Mouse (Mus musculus): ENCODE results near the gene A530032D15Rik. TPM values are rescaled to one million over a fixed set of nuclear protein-coding genes. Genes with fewer than 3 reads are reported as not detected.
"Not testable (repeated sequence)": the region's sequence is repeated elsewhere in the genome, so short reads cannot be mapped to it uniquely, and the experiment has no call there.

The A530032D15Rik gene
- polyA plus RNA-seq, 1 experiment from 2014 or later = not detected

- not testable (repeated sequence) for H3K4me1 ChIP-seq (replicated peaks); H3K36me3 ChIP-seq
- WGBS = 61% methylated on average over 5 of the region's 6 CpGs
Measured at GRCm38 (mm10) chr1:85106013-85106412, 3.6 kb downstream of the A530032D15Rik start.

GRCm38 (mm10) chr1:85105336-85105735, 4.3 kb downstream of the A530032D15Rik start:
- ATAC-seq (replicated peaks; ENCODE audit: insufficient number of reproducible peaks, insufficient read depth, low FRiP score, low read depth); H3K9ac ChIP-seq; H3K27ac ChIP-seq; H3K27me3 ChIP-seq; H3K36me3 ChIP-seq; H3K9me3 ChIP-seq (replicated peaks); H3K4me2 ChIP-seq; H3K4me1 ChIP-seq (replicated peaks); H3K4me3 ChIP-seq: not testable (repeated sequence)
- 75% methylated on average over 4 of the region's 4 CpGs for WGBS

More at GRCm38 (mm10) chr1:85106013-85106412, 3.6 kb downstream of the A530032D15Rik start:
- not testable (repeated sequence) for H3K27me3 ChIP-seq; ATAC-seq (replicated peaks; ENCODE audit: insufficient number of reproducible peaks, insufficient read depth, low FRiP score, low read depth); H3K27ac ChIP-seq; H3K4me2 ChIP-seq; H3K9me3 ChIP-seq (replicated peaks); H3K9ac ChIP-seq; H3K4me3 ChIP-seq

- not testable (repeated sequence) for H3K27ac ChIP-seq; H3K4me3 ChIP-seq; H3K4me2 ChIP-seq; H3K4me1 ChIP-seq (replicated peaks); H3K9me3 ChIP-seq (replicated peaks); H3K9ac ChIP-seq; H3K27me3 ChIP-seq; H3K36me3 ChIP-seq; ATAC-seq (replicated peaks; ENCODE audit: insufficient number of reproducible peaks, insufficient read depth, low FRiP score, low read depth)
- 72% methylated on average over 4 of the region's 4 CpGs for WGBS
Measured at GRCm38 (mm10) chr1:85101754-85102153, 7.9 kb downstream of the A530032D15Rik start.

- not testable (repeated sequence) for H3K36me3 ChIP-seq; H3K27me3 ChIP-seq; H3K9ac ChIP-seq; H3K27ac ChIP-seq; H3K4me2 ChIP-seq; H3K4me1 ChIP-seq (replicated peaks); H3K9me3 ChIP-seq (replicated peaks); H3K4me3 ChIP-seq; ATAC-seq (replicated peaks; ENCODE audit: insufficient number of reproducible peaks, insufficient read depth, low FRiP score, low read depth)
- 48% methylated on average over 1 of the region's 1 CpGs for WGBS
Measured at GRCm38 (mm10) chr1:85099864-85100263, 9.8 kb downstream of the A530032D15Rik start, which contains the start of gene Gm10553. Gm10553 (plus strand) TSS chr1:85100164.

GRCm38 (mm10) chr1:85099081-85099480, 10.6 kb downstream of the A530032D15Rik start:
- H3K27ac ChIP-seq; ATAC-seq (replicated peaks; ENCODE audit: insufficient number of reproducible peaks, insufficient read depth, low FRiP score, low read depth); H3K9ac ChIP-seq; H3K4me1 ChIP-seq (replicated peaks); H3K27me3 ChIP-seq; H3K4me2 ChIP-seq; H3K4me3 ChIP-seq; H3K9me3 ChIP-seq (replicated peaks); H3K36me3 ChIP-seq: not testable (repeated sequence)
- WGBS = 78% methylated on average over 7 of the region's 7 CpGs

- WGBS = 74% methylated on average over 6 of the region's 7 CpGs
- not testable (repeated sequence) for H3K4me1 ChIP-seq (replicated peaks); H3K4me2 ChIP-seq; ATAC-seq (replicated peaks; ENCODE audit: insufficient number of reproducible peaks, insufficient read depth, low FRiP score, low read depth); H3K9ac ChIP-seq; H3K27ac ChIP-seq; H3K36me3 ChIP-seq; H3K4me3 ChIP-seq; H3K9me3 ChIP-seq (replicated peaks); H3K27me3 ChIP-seq
Measured at GRCm38 (mm10) chr1:85093011-85093572, 16.6 kb downstream of the A530032D15Rik start.

- H3K9ac ChIP-seq; H3K4me1 ChIP-seq (replicated peaks); H3K9me3 ChIP-seq (replicated peaks); H3K27me3 ChIP-seq; H3K36me3 ChIP-seq; H3K4me3 ChIP-seq; ATAC-seq (replicated peaks; ENCODE audit: insufficient number of reproducible peaks, insufficient read depth, low FRiP score, low read depth); H3K27ac ChIP-seq; H3K4me2 ChIP-seq: not testable (repeated sequence)
- 39% methylated on average over 1 of the region's 3 CpGs for WGBS
Measured at GRCm38 (mm10) chr1:85092169-85092568, 17.5 kb downstream of the A530032D15Rik start.

GRCm38 (mm10) chr1:85086211-85086610, 23.4 kb downstream of the A530032D15Rik start:
- ATAC-seq (replicated peaks; ENCODE audit: insufficient number of reproducible peaks, insufficient read depth, low FRiP score, low read depth); H3K4me3 ChIP-seq; H3K4me1 ChIP-seq (replicated peaks); H3K9ac ChIP-seq; H3K27me3 ChIP-seq; H3K27ac ChIP-seq; H3K9me3 ChIP-seq (replicated peaks); H3K4me2 ChIP-seq; H3K36me3 ChIP-seq: not testable (repeated sequence)
- WGBS = 67% methylated on average over 1 of the region's 1 CpGs

GRCm38 (mm10) chr1:85084803-85085202, 24.9 kb downstream of the A530032D15Rik start:
- ATAC-seq (replicated peaks; ENCODE audit: insufficient number of reproducible peaks, insufficient read depth, low FRiP score, low read depth); H3K9me3 ChIP-seq (replicated peaks); H3K4me1 ChIP-seq (replicated peaks); H3K27ac ChIP-seq; H3K4me2 ChIP-seq; H3K36me3 ChIP-seq; H3K9ac ChIP-seq; H3K4me3 ChIP-seq; H3K27me3 ChIP-seq: not testable (repeated sequence)
- WGBS = 49% methylated on average over 3 of the region's 3 CpGs

GRCm38 (mm10) chr1:85073099-85073498, 36.6 kb downstream of the A530032D15Rik start:
- not testable (repeated sequence) for H3K27me3 ChIP-seq; ATAC-seq (replicated peaks; ENCODE audit: insufficient number of reproducible peaks, insufficient read depth, low FRiP score, low read depth); H3K27ac ChIP-seq; H3K9me3 ChIP-seq (replicated peaks); H3K36me3 ChIP-seq; H3K4me2 ChIP-seq; H3K9ac ChIP-seq; H3K4me3 ChIP-seq; H3K4me1 ChIP-seq (replicated peaks)
- 67% methylated on average over 3 of the region's 3 CpGs for WGBS

GRCm38 (mm10) chr1:85071690-85072089, 38.0 kb downstream of the A530032D15Rik start:
- not testable (repeated sequence) for H3K36me3 ChIP-seq; H3K9me3 ChIP-seq (replicated peaks); H3K27ac ChIP-seq; H3K9ac ChIP-seq; H3K4me1 ChIP-seq (replicated peaks); ATAC-seq (replicated peaks; ENCODE audit: insufficient number of reproducible peaks, insufficient read depth, low FRiP score, low read depth); H3K27me3 ChIP-seq; H3K4me3 ChIP-seq; H3K4me2 ChIP-seq
- 47% methylated on average over 3 of the region's 3 CpGs for WGBS

GRCm38 (mm10) chr1:85035801-85036200, 73.9 kb downstream of the A530032D15Rik start:
- not testable (repeated sequence) for H3K27me3 ChIP-seq; H3K9ac ChIP-seq; H3K9me3 ChIP-seq (replicated peaks); H3K27ac ChIP-seq; H3K4me3 ChIP-seq; ATAC-seq (replicated peaks; ENCODE audit: insufficient number of reproducible peaks, insufficient read depth, low FRiP score, low read depth); H3K4me2 ChIP-seq; H3K36me3 ChIP-seq; H3K4me1 ChIP-seq (replicated peaks)
- 75% methylated on average over 6 of the region's 6 CpGs for WGBS
